Mouse (Mus musculus) kidney, adult 2 months (tissue): ENCODE data around the gene 4930519G04Rik.

ENCODE experiments used
- CTCF ChIP-seq: fragments of 200-500 bp; conservative IDR thresholded peaks from 2 replicates; pipeline ENCODE4 v1.5.1; 2011; ENCODE audit warnings: low read depth, mild to moderate bottlenecking, control low read depth, low read length, moderate library complexity, mixed read lengths; ENCODE audit not compliant: insufficient read depth, insufficient read length
- POLR2A ChIP-seq: fragments of 200-500 bp; IDR thresholded peaks from one replicate; pipeline ENCODE4 v1.6.1; 2011; ENCODE audit warnings: low read depth, low read length, control low read depth

DNA sequence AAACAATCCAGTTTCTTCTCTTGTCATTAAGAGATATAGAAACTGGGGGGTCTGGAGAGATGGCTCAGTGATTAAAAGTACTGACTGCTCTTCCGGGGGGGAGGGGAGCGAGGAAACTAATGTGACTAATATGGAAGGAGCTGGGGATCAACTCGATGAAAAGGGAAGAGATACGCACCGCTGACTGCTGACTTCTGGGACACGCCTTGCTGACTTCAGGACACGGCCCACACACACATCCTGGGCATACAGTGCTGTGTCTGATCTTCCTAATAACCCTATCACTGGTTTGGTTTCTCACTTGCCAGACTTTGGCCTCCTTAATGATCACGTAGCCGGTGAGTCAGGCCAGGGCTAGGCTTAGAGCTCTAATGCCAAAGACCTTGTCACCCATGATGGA is 73.3 kb downstream of the 4930519G04Rik start:
- no peak for TF ChIP-seq CTCF
- TF ChIP-seq POLR2A: no peak
